Mouse (Mus musculus): ENCODE measurements around the gene Hsd3b7. TPM values are rescaled to one million over a fixed set of nuclear protein-coding genes. Genes with fewer than 3 reads are reported as not detected.

Hsd3b7 gene
- polyA plus RNA-seq, 1 experiment, result 0.43 TPM

- Histone ChIP-seq H3K9me3 (ENCODE audit: control insufficient read depth, low read length) (no peaks in the 10 kb centered on the region), H3K36me3 (ENCODE audit: control insufficient read depth) (no peaks in the 10 kb centered on the region), H3K4me3 (replicated peaks) (no peak overlapping the region), H3K4me1 (ENCODE audit: control insufficient read depth) (peaks cover 32% of the 10 kb centered on the region), H3K27me3 (ENCODE audit: control insufficient read depth) (no peaks in the 10 kb centered on the region)
- no peak for TF ChIP-seq GATA1 (IDR thresholded peaks at IDR 0.05; ENCODE audit: low read length)
- no peak for TF ChIP-seq TAL1 (IDR thresholded peaks at IDR 0.05; ENCODE audit: low read length)
Measured at GRCm38 (mm10) chr7:127811240-127811639, 10.8 kb downstream of the Hsd3b7 start.

- no peaks in the 10 kb centered on the region for H3K27me3 ChIP-seq (ENCODE audit: control insufficient read depth)
- peaks cover 22% of the 10 kb centered on the region for H3K4me1 ChIP-seq (ENCODE audit: control insufficient read depth)
- H3K9me3 ChIP-seq (ENCODE audit: control insufficient read depth, low read length), result no peaks in the 10 kb centered on the region
- no peak overlapping the region for H3K4me3 ChIP-seq (replicated peaks)
- no peaks in the 10 kb centered on the region for H3K36me3 ChIP-seq (ENCODE audit: control insufficient read depth)
- TF ChIP-seq TAL1 (IDR thresholded peaks at IDR 0.05; ENCODE audit: low read length), result no peak
- TF ChIP-seq GATA1 (IDR thresholded peaks at IDR 0.05; ENCODE audit: low read length), result no peak
Measured at GRCm38 (mm10) chr7:127812292-127812691, 11.9 kb downstream of the Hsd3b7 start.

DNA sequence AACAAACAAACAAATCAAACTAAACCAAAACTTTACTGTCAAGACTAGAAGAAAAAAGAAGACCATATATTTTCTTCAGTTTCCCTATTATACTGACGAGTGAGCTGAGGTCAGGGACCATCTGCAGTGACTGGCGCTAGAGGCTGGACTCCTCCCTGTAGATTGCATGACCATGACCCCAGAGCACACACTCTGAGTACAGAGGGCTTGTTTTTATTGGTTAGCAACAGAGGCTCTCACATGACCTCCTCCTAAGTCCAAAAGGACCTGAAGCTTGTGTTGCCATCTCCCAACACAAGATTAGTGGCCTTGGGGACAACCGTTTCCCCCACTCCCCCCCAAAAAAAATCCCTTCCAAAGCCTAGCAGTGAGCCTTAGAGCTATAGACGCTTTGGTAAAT is 13.4 kb downstream of the Hsd3b7 start:
- H3K4me3 ChIP-seq (replicated peaks), result no peak overlapping the region
- H3K27me3 ChIP-seq (ENCODE audit: control insufficient read depth), result no peaks in the 10 kb centered on the region
- no peaks in the 10 kb centered on the region for H3K9me3 ChIP-seq (ENCODE audit: control insufficient read depth, low read length)
- no peaks in the 10 kb centered on the region for H3K36me3 ChIP-seq (ENCODE audit: control insufficient read depth)
- TF ChIP-seq GATA1 (IDR thresholded peaks at IDR 0.05; ENCODE audit: low read length), result no peak
- TF ChIP-seq TAL1 (IDR thresholded peaks at IDR 0.05; ENCODE audit: low read length), result no peak
- H3K4me1 ChIP-seq (ENCODE audit: control insufficient read depth), result peaks cover 12% of the 10 kb centered on the region

DNA sequence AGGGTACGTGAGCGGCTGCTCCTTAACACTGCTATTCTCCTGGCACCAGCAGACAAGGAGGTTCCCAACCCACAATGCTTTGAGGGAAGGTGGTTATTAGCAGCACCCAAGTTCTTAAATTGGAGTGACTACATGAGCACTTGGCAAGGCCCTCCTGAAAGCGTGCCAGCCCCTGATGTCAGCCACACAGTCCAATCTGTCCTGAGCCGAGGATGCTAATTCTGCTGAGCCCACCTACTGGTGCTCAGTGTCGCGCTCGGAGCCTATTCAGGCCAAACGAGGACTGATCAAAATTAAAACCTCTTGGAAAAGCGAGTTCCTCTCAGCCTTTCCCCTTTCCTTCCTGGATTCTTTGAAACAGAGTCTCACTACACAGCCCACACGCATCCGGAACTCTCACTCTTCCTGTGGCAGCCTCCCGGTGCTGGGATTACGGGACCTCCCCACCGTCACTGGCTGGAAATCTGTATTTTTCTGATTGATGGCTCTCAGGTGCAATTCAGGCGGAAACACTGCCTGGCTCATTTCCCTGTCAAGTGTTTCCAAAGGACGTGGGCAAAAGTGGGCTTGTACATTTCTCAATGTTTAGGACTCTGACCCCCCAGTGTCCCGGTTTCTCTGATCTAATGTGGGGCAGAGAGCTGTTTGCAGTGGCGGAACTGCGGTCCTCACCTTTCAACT is 14.0 kb downstream of the Hsd3b7 start:
- H3K9me3 ChIP-seq (ENCODE audit: control insufficient read depth, low read length), result no peaks in the 10 kb centered on the region
- H3K4me1 ChIP-seq (ENCODE audit: control insufficient read depth), result peaks cover 8% of the 10 kb centered on the region
- H3K36me3 ChIP-seq (ENCODE audit: control insufficient read depth), result no peaks in the 10 kb centered on the region
- TF ChIP-seq GATA1 (IDR thresholded peaks at IDR 0.05; ENCODE audit: low read length) (no peak), TAL1 (IDR thresholded peaks at IDR 0.05; ENCODE audit: low read length) (no peak)
- H3K4me3 ChIP-seq (replicated peaks), result no peak overlapping the region
- H3K27me3 ChIP-seq (ENCODE audit: control insufficient read depth), result no peaks in the 10 kb centered on the region

DNA sequence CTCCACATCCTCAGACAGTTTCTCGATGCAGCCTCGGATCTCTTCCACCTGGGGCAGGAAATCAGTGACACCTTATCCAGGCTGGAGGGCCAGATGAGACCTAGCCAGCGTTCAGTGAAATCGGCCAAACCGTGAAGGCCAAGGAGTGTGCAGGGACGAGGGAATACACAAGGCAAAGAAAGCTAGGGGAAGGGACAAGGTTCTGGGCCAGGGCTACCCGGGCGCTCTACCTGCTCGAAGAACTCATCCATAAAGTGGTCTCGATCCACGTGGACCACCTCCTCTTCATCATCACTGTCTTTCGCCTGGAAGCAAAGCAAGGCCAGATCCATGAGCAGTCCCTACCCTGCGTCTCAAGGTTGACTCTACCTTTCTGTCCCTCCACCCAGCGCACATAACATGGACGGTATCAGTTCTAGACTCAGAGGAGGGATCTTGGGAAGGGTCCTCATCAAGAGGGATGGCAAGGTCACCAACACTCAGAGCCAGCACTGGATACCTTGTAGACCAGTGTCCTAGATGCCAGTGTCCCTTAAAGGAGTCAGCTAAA is 14.8 kb downstream of the Hsd3b7 start:
- Histone ChIP-seq H3K4me1 (ENCODE audit: control insufficient read depth) (peaks cover 8% of the 10 kb centered on the region), H3K4me3 (replicated peaks) (no peak overlapping the region), H3K9me3 (ENCODE audit: control insufficient read depth, low read length) (no peaks in the 10 kb centered on the region), H3K36me3 (ENCODE audit: control insufficient read depth) (no peaks in the 10 kb centered on the region), H3K27me3 (ENCODE audit: control insufficient read depth) (no peaks in the 10 kb centered on the region)
- TF ChIP-seq TAL1 (IDR thresholded peaks at IDR 0.05; ENCODE audit: low read length) (no peak), GATA1 (IDR thresholded peaks at IDR 0.05; ENCODE audit: low read length) (no peak)

DNA sequence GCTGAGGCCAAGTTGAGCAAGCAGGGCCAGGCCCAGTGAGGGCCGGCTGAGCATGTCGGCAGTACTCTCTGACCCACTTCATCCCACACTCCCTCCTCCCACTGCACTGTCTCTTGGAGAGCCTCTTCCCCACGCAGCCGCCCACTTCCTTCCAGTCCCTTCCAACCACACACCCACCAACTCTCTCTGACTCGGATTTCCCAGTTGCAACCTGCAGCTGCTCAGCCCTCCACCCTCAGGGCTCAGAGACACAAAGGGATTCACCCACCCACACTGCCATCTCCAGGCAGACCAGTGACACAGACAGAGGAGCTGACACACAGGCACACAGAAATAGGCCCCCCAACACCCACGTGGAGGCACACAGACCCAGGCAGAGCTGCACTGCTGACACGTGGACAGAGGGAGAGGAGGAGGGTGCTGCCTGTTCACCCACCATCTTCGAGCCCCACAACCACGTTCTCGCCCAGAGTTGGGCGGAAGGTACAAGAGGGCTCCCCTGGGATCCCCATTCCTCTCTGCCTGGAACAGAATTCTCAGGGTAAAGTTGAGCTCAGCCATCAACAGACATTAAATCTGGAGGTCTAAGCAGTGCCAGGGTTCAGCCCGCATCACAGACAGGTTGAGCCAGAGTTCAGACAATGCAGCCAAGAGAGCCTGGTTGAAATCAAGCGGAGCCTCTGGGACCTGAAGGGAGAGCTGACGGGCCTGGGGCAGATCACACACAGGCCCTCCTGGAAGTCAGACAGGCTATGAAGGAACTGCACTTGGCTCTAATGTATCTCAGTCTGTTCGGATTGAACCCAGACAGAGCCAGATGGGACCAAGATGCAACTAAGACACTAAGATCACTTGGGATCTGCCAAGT is 15.8 kb downstream of the Hsd3b7 start:
- H3K9me3 ChIP-seq (ENCODE audit: control insufficient read depth, low read length), result no peaks in the 10 kb centered on the region

GRCm38 (mm10) chr7:127817053-127817452 is 16.6 kb downstream of the Hsd3b7 start:
- no peaks in the 10 kb centered on the region for H3K9me3 ChIP-seq (ENCODE audit: control insufficient read depth, low read length)
- H3K4me3 ChIP-seq (replicated peaks), result no peak overlapping the region
- no peaks in the 10 kb centered on the region for H3K27me3 ChIP-seq (ENCODE audit: control insufficient read depth)
- H3K36me3 ChIP-seq (ENCODE audit: control insufficient read depth), result no peaks in the 10 kb centered on the region
- peaks cover 8% of the 10 kb centered on the region for H3K4me1 ChIP-seq (ENCODE audit: control insufficient read depth)
- TF ChIP-seq GATA1 (IDR thresholded peaks at IDR 0.05; ENCODE audit: low read length) (no peak), TAL1 (IDR thresholded peaks at IDR 0.05; ENCODE audit: low read length) (no peak)

More for the DNA sequence above, 15.8 kb downstream of the Hsd3b7 start:
- H3K36me3 ChIP-seq (ENCODE audit: control insufficient read depth), result no peaks in the 10 kb centered on the region
- peaks cover 8% of the 10 kb centered on the region for H3K4me1 ChIP-seq (ENCODE audit: control insufficient read depth)
- TF ChIP-seq GATA1 (IDR thresholded peaks at IDR 0.05; ENCODE audit: low read length), result no peak
- TF ChIP-seq TAL1 (IDR thresholded peaks at IDR 0.05; ENCODE audit: low read length), result 0 out of 3 replicates have a peak, but pooled peaks have one; percentile 19
- H3K4me3 ChIP-seq (replicated peaks), result no peak overlapping the region
- H3K27me3 ChIP-seq (ENCODE audit: control insufficient read depth), result no peaks in the 10 kb centered on the region

GRCm38 (mm10) chr7:127817776-127818175 is 17.4 kb downstream of the Hsd3b7 start:
- Histone ChIP-seq H3K4me3 (replicated peaks) (no peak overlapping the region), H3K9me3 (ENCODE audit: control insufficient read depth, low read length) (no peaks in the 10 kb centered on the region), H3K4me1 (ENCODE audit: control insufficient read depth) (peaks cover 8% of the 10 kb centered on the region), H3K27me3 (ENCODE audit: control insufficient read depth) (no peaks in the 10 kb centered on the region), H3K36me3 (ENCODE audit: control insufficient read depth) (no peaks in the 10 kb centered on the region)
- TF ChIP-seq TAL1 (IDR thresholded peaks at IDR 0.05; ENCODE audit: low read length), result no peak
- TF ChIP-seq GATA1 (IDR thresholded peaks at IDR 0.05; ENCODE audit: low read length), result no peak
